Mouse (Mus musculus) midbrain, embryonic 10.5 days (tissue): ENCODE results near the gene Pcnx3. TPM values are rescaled to one million over a fixed set of nuclear protein-coding genes. Genes with fewer than 3 reads are reported as not detected.

Experiments
- DNase-seq: peaks from one replicate; pipeline ENCODE4 v3.0.0-alpha.2; 2017; ENCODE audit warnings: low spot score
- H3K27ac ChIP-seq: fragments of 300-500 bp; sonication (generic); replicated peaks from 2 replicates; pipeline ENCODE4 v1.5.1; 2016; ENCODE audit warnings: mild to moderate bottlenecking
- H3K27me3 ChIP-seq: fragments of 300-500 bp; sonication (generic); 2 replicates; pipeline ENCODE4 v1.6.1; 2016; ENCODE audit warnings: low read depth, mild to moderate bottlenecking; ENCODE audit not compliant: poor library complexity, severe bottlenecking
- H3K36me3 ChIP-seq: fragments of 300-500 bp; sonication (generic); 2 replicates; pipeline ENCODE4 v1.6.1; 2016; ENCODE audit warnings: mild to moderate bottlenecking, moderate library complexity
- H3K4me1 ChIP-seq: fragments of 300-500 bp; sonication (generic); 2 replicates; pipeline ENCODE4 v1.6.1; 2016
- H3K4me3 ChIP-seq: fragments of 300-500 bp; sonication (generic); 2 replicates; pipeline ENCODE4 v1.5.1; 2016; ENCODE audit warnings: mild to moderate bottlenecking, moderate library complexity
- H3K9me3 ChIP-seq: fragments of 300-500 bp; sonication (generic); replicated peaks from 2 replicates; pipeline ENCODE4 v1.6.1; 2016; ENCODE audit warnings: mild to moderate bottlenecking
- WGBS: fragments of 180-500 bp; shearing (Covaris S2); methylation state at CpG from one replicate; pipeline ENCODE4 v1.1.7; 2016; 5-methylcytosine and 5-hydroxymethylcytosine counted together
- polyA plus RNA-seq: library from polyadenylated mRNA; unstranded; fragments of >200 nt; fragmentation: Nextera tagmentation; extraction: Ambion mirVana; gene quantifications from 2 replicates; pipeline ENCODE4 v1.2.1, GENCODE M21; 2016

Pcnx3 gene
- polyA plus RNA-seq, result 22.8 and 25.6 TPM in 2 replicates

DNA sequence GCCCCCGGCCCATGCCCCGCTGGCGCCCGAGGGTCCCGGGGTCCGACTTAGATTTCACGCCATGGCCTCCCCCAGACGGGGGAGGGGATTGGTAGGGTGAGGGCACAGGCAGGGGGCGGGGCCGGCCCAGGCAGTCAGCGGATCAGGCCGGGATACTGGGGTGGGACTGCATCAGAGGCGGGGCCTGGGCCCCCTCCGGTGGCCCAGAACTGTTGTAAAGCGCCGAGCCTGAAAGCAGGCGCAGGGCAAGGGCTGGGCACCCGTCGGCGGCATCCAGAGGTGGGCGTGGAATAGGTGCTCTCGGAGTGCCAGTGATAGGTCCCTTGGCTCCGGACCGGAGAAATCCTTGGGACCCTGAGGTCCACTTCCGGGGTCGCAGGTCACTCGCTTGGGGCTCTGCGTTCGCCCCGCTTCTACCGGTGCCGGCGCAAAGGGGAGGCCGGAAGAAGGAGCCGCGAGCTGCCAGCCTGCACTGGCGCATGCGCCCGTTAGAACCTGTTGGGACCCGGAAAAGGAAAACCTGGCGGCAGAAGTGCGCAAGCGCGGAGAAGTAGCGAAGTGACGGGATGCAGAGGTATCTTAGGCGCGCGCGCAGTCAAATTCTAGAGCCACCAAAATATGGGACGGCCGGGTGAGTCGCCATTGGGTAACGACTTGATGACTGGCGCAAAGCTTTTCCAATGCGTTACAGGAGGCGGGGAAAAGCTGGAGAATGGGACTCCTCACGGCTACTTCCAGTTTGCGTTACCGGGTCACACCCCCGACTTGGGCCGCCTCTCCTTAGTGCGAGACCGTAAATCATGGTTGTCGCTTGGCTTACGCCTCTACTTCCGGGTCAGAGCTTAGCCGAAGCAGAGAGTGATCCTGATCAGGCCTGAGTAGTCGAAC, at the start of gene Pcnx3, which contains the start of gene Map3k11:
Gene Pcnx3, minus strand, starts transcription at position 709 of the 888 bp plus-strand sequence.
Gene Map3k11, plus strand, starts transcription at position 543 of the 888 bp plus-strand sequence.
- H3K4me1 ChIP-seq, result peaks cover 54% of the 10 kb centered on the region
- WGBS, result under 1% methylated on average over 69 of the region's 69 CpGs
- H3K9me3 ChIP-seq, result no peaks in the 10 kb centered on the region
- peak within 1 kb of the TSS; percentile 90 for H3K4me3 ChIP-seq
- peak; percentile 96 for DNase-seq
- H3K36me3 ChIP-seq, result peaks cover 69% of the 10 kb centered on the region
- peak within 1 kb of the TSS; percentile 90 for H3K27ac ChIP-seq
- H3K27me3 ChIP-seq, result no peaks in the 10 kb centered on the region

DNA sequence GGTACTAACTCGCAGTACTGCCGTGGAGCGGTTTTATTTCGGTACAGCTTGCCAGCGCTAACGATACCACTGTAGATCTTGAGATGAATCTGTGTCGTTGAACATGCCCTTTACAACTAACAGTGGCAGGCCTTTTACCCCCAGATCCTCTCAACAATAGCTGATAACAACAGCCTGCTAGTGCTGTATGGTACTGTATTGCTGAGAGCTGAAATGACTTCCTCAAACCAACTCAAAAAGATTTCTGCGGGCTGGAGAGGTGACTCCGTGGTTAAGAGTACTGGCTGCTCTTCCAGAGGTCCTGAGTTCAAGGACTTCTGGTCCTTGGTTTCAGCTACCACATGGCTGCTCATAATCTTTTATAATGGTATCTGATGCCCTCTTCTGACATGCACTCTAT, 45.6 kb upstream of the Pcnx3 start:
- Histone ChIP-seq H3K36me3 (peaks cover 6% of the 10 kb centered on the region; the same call in 1 of the 2 replicates), H3K27me3 (peaks cover 29% of the 10 kb centered on the region), H3K4me3 (no peak overlapping the region), H3K4me1 (peaks cover 26% of the 10 kb centered on the region), H3K9me3 (no peaks in the 10 kb centered on the region), H3K27ac (no peak overlapping the region)
- 83% methylated on average over 9 of the region's 9 CpGs for WGBS
- no peak for DNase-seq

DNA sequence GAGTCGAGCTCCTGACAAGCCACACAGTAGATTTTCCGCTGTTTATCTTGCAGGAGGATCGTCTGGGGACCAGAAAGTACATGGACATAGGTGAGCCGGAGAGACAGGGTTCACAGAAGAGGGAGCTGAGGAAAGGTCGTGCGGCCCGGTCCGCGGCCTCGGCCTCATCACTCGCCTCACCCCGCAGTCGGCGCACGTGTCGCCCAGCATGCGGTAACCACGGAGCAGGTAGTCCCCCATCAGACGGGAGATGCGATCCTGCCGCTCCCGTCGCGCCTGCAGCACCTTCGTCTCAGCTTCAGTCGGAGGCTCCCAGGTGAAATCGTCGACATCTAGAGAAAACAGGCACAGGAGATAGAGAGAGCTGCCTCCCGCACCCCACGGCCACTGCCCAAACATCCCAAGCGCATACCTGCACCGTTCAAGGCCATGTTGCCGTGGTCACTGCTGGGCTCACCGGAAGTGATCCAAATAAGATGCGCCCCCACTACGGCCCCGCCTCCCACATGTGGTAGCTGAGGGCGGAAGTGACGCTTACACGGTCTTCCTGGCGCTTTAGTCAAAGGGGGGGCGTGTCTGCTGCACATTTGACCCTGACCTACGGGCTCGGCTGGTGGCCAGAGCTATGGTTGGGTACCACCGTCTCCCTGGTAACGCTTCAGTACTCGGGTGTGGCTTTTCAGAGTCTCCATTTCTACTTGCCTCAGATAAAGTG, 42.7 kb upstream of the Pcnx3 start:
- Histone ChIP-seq H3K4me3 (peak overlapping the region; percentile 95), H3K27me3 (peaks cover 24% of the 10 kb centered on the region), H3K4me1 (peaks cover 53% of the 10 kb centered on the region), H3K36me3 (peaks cover 14% of the 10 kb centered on the region), H3K9me3 (no peaks in the 10 kb centered on the region), H3K27ac (peak overlapping the region; percentile 84)
- WGBS, result under 1% methylated on average over 47 of the region's 47 CpGs
- DNase-seq, result peak; percentile 97

DNA sequence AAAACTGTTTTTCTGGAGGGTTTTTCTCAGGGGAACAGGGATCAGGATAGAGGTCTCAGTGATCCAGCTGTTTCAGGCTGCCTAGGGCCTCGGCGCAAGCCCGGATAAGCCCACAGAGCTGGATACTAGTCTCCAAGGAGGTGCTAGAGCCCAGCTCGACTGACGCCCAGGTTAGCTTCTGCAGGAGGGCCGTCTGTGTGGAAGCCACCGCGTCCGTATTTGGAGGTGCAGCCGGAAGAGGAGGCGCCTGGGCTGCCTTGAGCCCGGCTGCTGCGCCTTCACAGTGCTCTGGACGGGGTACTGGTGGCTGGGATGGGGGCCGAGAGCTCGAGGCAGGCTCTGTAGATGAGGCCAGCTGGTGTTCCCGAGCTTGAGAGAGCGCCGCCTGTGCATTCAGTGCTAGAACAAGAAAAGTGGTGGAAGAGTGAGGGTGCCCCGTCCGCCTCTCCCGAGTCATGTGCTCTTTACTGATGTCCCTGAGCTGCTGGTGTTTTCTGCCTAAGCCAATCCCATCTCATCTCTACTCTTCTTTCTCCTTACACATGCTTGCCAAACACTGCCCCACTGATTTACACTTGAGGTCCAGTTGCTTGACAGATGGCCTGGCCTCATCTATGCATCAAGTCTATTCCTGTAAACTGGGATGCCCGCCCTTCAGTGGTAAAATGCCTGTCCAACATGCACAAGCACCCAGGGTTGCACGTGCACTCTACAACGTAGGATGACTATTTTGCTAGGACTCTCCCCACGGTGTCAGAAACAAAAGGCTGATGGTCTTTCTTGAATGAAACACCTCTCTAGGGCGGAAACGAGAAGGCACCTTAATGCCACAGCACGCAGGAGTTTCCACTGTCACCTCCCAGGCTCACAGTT, 41.8 kb upstream of the Pcnx3 start:
- Histone ChIP-seq H3K4me1 (peaks cover 61% of the 10 kb centered on the region), H3K9me3 (no peaks in the 10 kb centered on the region), H3K27me3 (peaks cover 27% of the 10 kb centered on the region), H3K4me3 (peak overlapping the region; percentile 95), H3K36me3 (peaks cover 21% of the 10 kb centered on the region), H3K27ac (peak overlapping the region; percentile 84)
- DNase-seq, result no peak
- 77% methylated on average over 29 of the region's 29 CpGs for WGBS

DNA sequence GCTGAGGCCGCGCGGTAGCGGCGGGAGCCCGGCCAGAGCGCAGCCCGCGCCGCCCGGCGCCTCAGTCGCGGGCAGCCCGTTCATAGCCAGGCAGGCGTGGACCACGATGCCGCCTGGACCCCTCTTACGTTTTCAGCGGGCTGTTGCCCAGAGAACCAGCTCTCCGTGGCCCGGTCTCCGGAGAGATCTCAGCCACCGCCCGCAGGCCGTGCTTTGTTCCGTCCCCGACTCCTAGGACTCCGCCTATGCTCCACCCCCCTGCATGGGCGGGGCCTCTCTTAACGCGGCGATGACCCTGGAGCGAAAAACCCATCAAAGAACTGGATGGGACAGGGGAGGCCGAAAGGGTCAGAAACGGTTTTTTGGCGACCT, 40.7 kb upstream of the Pcnx3 start, which contains the start of gene Fam89b:
Gene Fam89b, minus strand, starts transcription at position 210 of the 372 bp plus-strand sequence.
- under 1% methylated on average over 37 of the region's 37 CpGs for WGBS
- peak; percentile 89 for DNase-seq
- Histone ChIP-seq H3K9me3 (no peaks in the 10 kb centered on the region), H3K27ac (peak within 1 kb of the TSS; percentile 97), H3K36me3 (peaks cover 32% of the 10 kb centered on the region), H3K27me3 (peaks cover 18% of the 10 kb centered on the region), H3K4me3 (peak within 1 kb of the TSS; percentile 95), H3K4me1 (peaks cover 72% of the 10 kb centered on the region)

DNA sequence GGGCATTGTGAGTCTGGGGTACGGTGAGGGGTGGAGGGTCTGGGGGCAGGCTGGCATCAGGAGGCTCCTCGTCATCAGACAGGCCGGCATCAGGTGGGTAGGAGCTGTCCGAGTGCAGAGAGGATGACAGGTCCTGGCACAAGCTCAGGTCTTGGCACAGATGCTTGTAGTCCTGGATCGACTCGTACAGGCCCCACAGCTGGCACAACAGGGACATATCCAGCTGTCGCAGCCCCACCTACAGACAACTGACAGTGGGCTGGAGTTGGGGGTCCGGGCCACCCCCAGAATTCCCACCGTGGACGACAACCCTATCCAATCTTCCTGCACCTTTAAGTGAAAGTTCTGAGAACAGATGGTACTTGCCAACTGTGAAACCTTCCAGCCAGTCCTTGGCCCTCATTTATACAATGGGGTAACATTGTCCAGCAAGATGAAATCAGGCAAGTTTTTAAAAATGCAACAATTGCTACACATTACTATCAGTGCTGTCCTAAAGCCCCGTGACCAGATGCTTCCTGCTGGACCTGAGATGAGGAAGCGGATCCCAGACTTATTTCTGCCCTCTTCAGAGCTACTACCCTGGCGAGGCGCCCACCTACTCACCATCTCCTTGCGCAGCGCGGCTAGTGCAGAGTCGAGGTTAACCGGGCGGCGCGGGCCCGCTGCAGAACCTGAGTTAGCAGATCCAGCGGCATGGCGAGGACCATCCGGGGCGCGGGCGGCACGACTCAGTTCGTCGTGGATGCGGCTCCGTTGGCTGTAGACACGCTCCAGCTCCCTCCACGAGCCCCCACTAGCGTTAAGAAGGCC, 40.1 kb upstream of the Pcnx3 start:
- H3K27ac ChIP-seq, result peak overlapping the region; percentile 97
- H3K27me3 ChIP-seq, result peaks cover 18% of the 10 kb centered on the region
- no peak for DNase-seq
- WGBS, result 14% methylated on average over 37 of the region's 37 CpGs
- H3K4me1 ChIP-seq, result peaks cover 72% of the 10 kb centered on the region
- peak overlapping the region; percentile 95 for H3K4me3 ChIP-seq
- H3K9me3 ChIP-seq, result no peaks in the 10 kb centered on the region
- H3K36me3 ChIP-seq, result peaks cover 38% of the 10 kb centered on the region

DNA sequence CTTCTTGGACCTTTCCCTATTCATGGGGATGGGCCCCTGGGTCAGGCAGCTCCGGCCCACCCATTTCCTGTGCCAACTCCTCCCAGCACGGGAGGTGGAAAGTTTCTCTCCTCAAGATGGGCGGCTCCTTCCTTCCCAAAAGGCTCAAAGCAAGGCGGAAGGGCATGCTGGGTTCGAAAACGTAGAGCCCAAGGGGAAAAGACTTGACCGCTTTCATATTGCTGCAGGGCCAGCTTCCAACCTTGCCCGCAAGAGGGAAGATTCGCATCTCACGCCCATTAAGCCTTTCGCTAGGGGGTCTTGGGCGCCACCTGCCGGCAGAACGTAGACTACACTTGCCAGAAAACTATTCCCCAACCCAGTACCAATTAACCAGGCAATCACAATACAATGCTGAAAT, 39.0 kb upstream of the Pcnx3 start:
- 6% methylated on average over 14 of the region's 14 CpGs for WGBS
- peak overlapping the region; percentile 95 for H3K4me3 ChIP-seq
- no peaks in the 10 kb centered on the region for H3K9me3 ChIP-seq
- H3K36me3 ChIP-seq, result peaks cover 46% of the 10 kb centered on the region
- peak; percentile 86 for DNase-seq
- peaks cover 72% of the 10 kb centered on the region for H3K4me1 ChIP-seq
- peaks cover 18% of the 10 kb centered on the region for H3K27me3 ChIP-seq
- peak overlapping the region; percentile 97 for H3K27ac ChIP-seq

DNA sequence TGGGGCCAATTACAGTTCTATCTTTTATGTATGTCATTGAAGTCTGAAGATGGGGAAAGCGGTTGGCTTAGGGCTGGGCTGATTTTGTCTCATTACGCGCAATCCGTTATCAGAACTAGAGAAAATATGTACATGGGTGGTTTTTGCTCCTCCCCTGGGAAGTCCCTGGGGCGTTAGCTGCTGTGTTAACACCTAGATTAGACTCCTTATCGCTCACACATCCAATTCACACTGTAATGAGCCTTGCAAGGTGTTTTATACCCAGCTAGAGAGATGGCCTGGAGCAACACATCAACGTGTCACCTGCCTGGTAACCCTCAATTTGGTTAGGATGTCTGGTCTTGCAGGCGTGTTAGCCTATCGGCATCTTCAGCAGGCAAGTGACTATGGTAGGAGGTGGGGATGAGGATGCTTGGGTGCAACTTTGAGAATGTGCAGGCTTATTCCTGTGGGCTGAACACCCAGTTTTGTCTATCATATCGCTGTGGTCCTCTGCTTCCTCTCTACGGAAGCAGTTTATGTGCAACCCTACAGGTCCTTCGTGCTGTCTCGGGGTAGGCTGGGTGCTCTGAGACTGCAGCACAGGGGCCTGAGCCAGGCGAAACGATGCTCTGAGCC, 38.4 kb upstream of the Pcnx3 start:
- Histone ChIP-seq H3K27ac (peak overlapping the region; percentile 97; the same call in 1 of the 2 replicates), H3K4me3 (peak overlapping the region; percentile 95), H3K4me1 (peaks cover 71% of the 10 kb centered on the region), H3K9me3 (no peaks in the 10 kb centered on the region), H3K27me3 (peaks cover 18% of the 10 kb centered on the region), H3K36me3 (peaks cover 53% of the 10 kb centered on the region)
- no peak for DNase-seq
- WGBS, result 84% methylated on average over 15 of the region's 15 CpGs

DNA sequence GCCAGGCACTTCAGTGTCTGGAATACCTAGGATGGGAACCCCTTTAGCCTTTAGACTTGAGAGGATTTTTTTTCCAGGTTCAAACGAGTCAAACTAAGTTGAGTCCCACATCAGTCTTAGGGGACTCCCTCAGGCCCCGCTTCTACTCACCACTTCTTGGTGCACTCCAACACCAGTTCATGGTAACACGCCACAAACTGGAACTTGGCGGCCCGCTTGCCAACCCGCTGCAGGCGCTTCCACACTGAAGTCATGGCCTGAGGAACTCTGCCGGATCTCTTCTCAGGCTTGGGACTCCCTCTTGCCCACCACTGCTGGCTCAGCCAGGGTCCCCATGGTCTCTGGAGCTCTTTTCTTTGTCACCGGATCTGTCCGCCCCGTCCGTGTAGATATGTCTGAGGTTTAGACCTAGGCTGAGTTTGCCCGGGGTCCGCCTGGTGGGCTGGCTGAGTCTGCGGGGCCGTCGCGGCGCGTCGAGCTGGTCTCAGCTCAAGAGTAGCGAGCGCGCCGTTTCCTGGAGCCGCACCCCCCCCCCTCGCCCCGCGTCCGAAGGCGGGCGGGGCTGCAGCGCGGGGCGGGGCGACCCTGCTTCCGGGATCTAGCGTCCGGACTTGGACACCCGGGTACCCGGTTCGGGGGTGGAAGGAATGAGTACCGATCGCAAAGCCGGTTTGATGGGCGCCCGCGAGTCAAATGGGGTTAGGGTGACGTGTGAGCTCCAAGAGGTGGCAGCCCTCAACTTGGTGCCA, 37.2 kb upstream of the Pcnx3 start, which contains the start of gene Ehbp1l1:
Gene Ehbp1l1, minus strand, starts transcription at position 551 of the 749 bp plus-strand sequence.
- Histone ChIP-seq H3K4me3 (peak within 1 kb of the TSS; percentile 95), H3K4me1 (peaks cover 62% of the 10 kb centered on the region), H3K9me3 (no peaks in the 10 kb centered on the region), H3K27ac (peak within 1 kb of the TSS; percentile 64), H3K27me3 (peaks cover 18% of the 10 kb centered on the region), H3K36me3 (peaks cover 64% of the 10 kb centered on the region)
- WGBS, result 12% methylated on average over 49 of the region's 49 CpGs
- no peak for DNase-seq

DNA sequence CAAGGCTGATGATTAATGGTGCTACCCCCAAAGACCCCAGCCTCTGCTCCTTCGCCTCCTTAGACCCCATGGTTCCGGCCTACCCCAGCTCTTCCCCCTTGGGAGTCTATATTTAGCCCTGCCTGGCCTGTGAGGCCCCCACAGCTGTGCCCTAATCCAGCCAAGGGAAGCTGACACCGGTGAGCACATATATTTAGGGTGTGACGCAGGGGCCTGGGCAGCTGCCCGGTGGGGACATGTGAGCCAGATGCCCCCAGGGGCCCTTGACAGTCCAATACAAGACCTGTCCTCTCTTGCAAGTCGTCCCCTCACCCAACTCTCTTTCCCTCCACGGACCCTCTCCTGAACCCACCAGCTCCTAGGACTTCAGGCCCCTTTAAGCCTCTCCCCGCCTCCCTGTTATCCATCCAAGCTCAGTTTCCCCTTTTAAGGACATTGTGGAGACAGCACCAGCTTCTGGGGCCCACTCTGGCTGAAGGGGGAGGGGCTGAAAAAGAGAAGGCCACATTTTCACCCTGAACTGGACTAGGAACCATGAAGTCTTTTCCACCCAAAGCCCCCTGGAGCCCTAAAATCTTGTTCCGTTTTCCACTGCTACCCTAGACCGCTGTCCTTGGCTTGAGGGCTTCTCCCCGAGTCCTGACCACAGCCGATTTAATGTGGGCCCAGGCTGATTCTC, 36.5 kb upstream of the Pcnx3 start:
- WGBS, result 84% methylated on average over 12 of the region's 12 CpGs
- DNase-seq, result no peak
- H3K4me3 ChIP-seq, result peak overlapping the region; percentile 95
- peak overlapping the region; percentile 52; the same call in 1 of the 2 replicates for H3K27ac ChIP-seq
- H3K27me3 ChIP-seq, result peaks cover 18% of the 10 kb centered on the region
- no peaks in the 10 kb centered on the region for H3K9me3 ChIP-seq
- peaks cover 68% of the 10 kb centered on the region for H3K36me3 ChIP-seq
- peaks cover 54% of the 10 kb centered on the region for H3K4me1 ChIP-seq
